Mouse (Mus musculus): ENCODE measurements at regions not wholly inside any gene's neighbourhood (a gene's known extent, or its start where the extent isn't known, plus 50 kb on each side); places are given as distances from the start of the nearest gene placed in this dataset.
A peak's percentile ranks its signal among the peaks of the same experiment; 100 is the strongest.

GRCm38 (mm10) chr11:31282136-31282535 is 87.7 kb downstream of the Stc2 start:
- ATAC-seq (replicated peaks; ENCODE audit: low read depth, poor library complexity, severe bottlenecking), result no peak

GRCm38 (mm10) chr11:31248467-31248866 is 66.2 kb upstream of the Gm17332 start:
- ATAC-seq (replicated peaks; ENCODE audit: low read depth, poor library complexity, severe bottlenecking), result peak; percentile 89

Measured in common myeloid progenitor, adult 5-6 weeks (primary cell).